Mouse (Mus musculus): ENCODE measurements at regions not wholly inside any gene's neighbourhood (a gene's known extent, or its start where the extent isn't known, plus 50 kb on each side); places are given as distances from the start of the nearest gene placed in this dataset.

- no peak for TF ChIP-seq MAFK (IDR thresholded peaks at IDR 0.05; ENCODE audit: insufficient read depth, low read depth, low read length)
- no peak for TF ChIP-seq CHD2 (IDR thresholded peaks at IDR 0.05; ENCODE audit: low read depth, low read length)
- no peak for TF ChIP-seq ZNF384 (IDR thresholded peaks at IDR 0.05; ENCODE audit: low read depth, low read length)
- TF ChIP-seq ZC3H11A (IDR thresholded peaks at IDR 0.05; ENCODE audit: borderline replicate concordance, low read depth, low read length): no peak
- no peak for TF ChIP-seq HCFC1 (IDR thresholded peaks at IDR 0.05; ENCODE audit: borderline replicate concordance, insufficient read depth, low read length)
These were observed 176.3 kb upstream of the Nxpe4 start for GRCm38 (mm10) chr9:47985356-47986111.
